Mouse (Mus musculus): ENCODE measurements around the gene Slco4a1. TPM values are rescaled to one million over a fixed set of nuclear protein-coding genes. Genes with fewer than 3 reads are reported as not detected.

Gene Slco4a1
- polyA plus RNA-seq, 1 experiment from 2014 or later: 0.74 TPM

- H3K4me1 ChIP-seq (ENCODE audit: control insufficient read depth, insufficient read depth, low read length): no peaks in the 10 kb centered on the region
- WGBS: 40% methylated on average over 2 of the region's 2 CpGs
- no peak overlapping the region for H3K9ac ChIP-seq (ENCODE audit: low read length)
- no peaks in the 10 kb centered on the region for H3K9me3 ChIP-seq (replicated peaks; ENCODE audit: control insufficient read depth, low read length)
- no peaks in the 10 kb centered on the region for H3K36me3 ChIP-seq (ENCODE audit: control insufficient read depth, insufficient read depth, low read length)
- no peak overlapping the region for H3K27ac ChIP-seq (ENCODE audit: low read depth, low read length)
- H3K4me3 ChIP-seq (ENCODE audit: low read depth, low read length): no peak overlapping the region
- DNase-seq (ENCODE audit: low spot score): peak; percentile 43
- H3K4me2 ChIP-seq (ENCODE audit: low read length): no peak overlapping the region
- no peaks in the 10 kb centered on the region for H3K27me3 ChIP-seq (replicated peaks; ENCODE audit: control insufficient read depth, insufficient read depth, low read length)
- no peak for ATAC-seq
Measured at GRCm38 (mm10) chr2:180428331-180428730, 27.7 kb upstream of the Slco4a1 start.

- DNase-seq (ENCODE audit: low spot score) (no peak), ATAC-seq (no peak)
- no peak overlapping the region for H3K4me3 ChIP-seq (ENCODE audit: low read depth, low read length)
- no peak overlapping the region for H3K4me2 ChIP-seq (ENCODE audit: low read length)
- no peaks in the 10 kb centered on the region for H3K9me3 ChIP-seq (replicated peaks; ENCODE audit: control insufficient read depth, low read length)
- H3K36me3 ChIP-seq (ENCODE audit: control insufficient read depth, insufficient read depth, low read length): no peaks in the 10 kb centered on the region
- no peaks in the 10 kb centered on the region for H3K4me1 ChIP-seq (ENCODE audit: control insufficient read depth, insufficient read depth, low read length)
- WGBS: 84% methylated on average over 11 of the region's 11 CpGs
- H3K27me3 ChIP-seq (replicated peaks; ENCODE audit: control insufficient read depth, insufficient read depth, low read length): no peaks in the 10 kb centered on the region
- H3K27ac ChIP-seq (ENCODE audit: low read depth, low read length): no peak overlapping the region
- H3K9ac ChIP-seq (ENCODE audit: low read length): no peak overlapping the region
Measured at GRCm38 (mm10) chr2:180430648-180431047, 25.4 kb upstream of the Slco4a1 start.

GRCm38 (mm10) chr2:180432042-180432668 lies 23.9 kb upstream of the Slco4a1 start:
- 22% methylated on average over 10 of the region's 10 CpGs for WGBS
- Histone ChIP-seq H3K36me3 (ENCODE audit: control insufficient read depth, insufficient read depth, low read length) (no peaks in the 10 kb centered on the region), H3K4me2 (ENCODE audit: low read length) (no peak overlapping the region), H3K9me3 (replicated peaks; ENCODE audit: control insufficient read depth, low read length) (no peaks in the 10 kb centered on the region), H3K27me3 (replicated peaks; ENCODE audit: control insufficient read depth, insufficient read depth, low read length) (no peaks in the 10 kb centered on the region), H3K4me3 (ENCODE audit: low read depth, low read length) (no peak overlapping the region), H3K4me1 (ENCODE audit: control insufficient read depth, insufficient read depth, low read length) (no peaks in the 10 kb centered on the region), H3K27ac (ENCODE audit: low read depth, low read length) (no peak overlapping the region), H3K9ac (ENCODE audit: low read length) (no peak overlapping the region)
- ATAC-seq (peak; percentile 49), DNase-seq (ENCODE audit: low spot score) (peak; percentile 88)

- Histone ChIP-seq H3K9ac (ENCODE audit: low read length) (no peak overlapping the region), H3K4me1 (ENCODE audit: control insufficient read depth, insufficient read depth, low read length) (no peaks in the 10 kb centered on the region), H3K4me3 (ENCODE audit: low read depth, low read length) (no peak overlapping the region), H3K36me3 (ENCODE audit: control insufficient read depth, insufficient read depth, low read length) (no peaks in the 10 kb centered on the region), H3K27me3 (replicated peaks; ENCODE audit: control insufficient read depth, insufficient read depth, low read length) (no peaks in the 10 kb centered on the region), H3K27ac (ENCODE audit: low read depth, low read length) (no peak overlapping the region), H3K9me3 (replicated peaks; ENCODE audit: control insufficient read depth, low read length) (no peaks in the 10 kb centered on the region), H3K4me2 (ENCODE audit: low read length) (no peak overlapping the region)
- WGBS: 74% methylated on average over 10 of the region's 10 CpGs
- no peak for ATAC-seq
- no peak for DNase-seq (ENCODE audit: low spot score)
Measured at GRCm38 (mm10) chr2:180432751-180433150, 23.3 kb upstream of the Slco4a1 start.

- no peaks in the 10 kb centered on the region for H3K27me3 ChIP-seq (replicated peaks; ENCODE audit: control insufficient read depth, insufficient read depth, low read length)
- no peaks in the 10 kb centered on the region for H3K4me1 ChIP-seq (ENCODE audit: control insufficient read depth, insufficient read depth, low read length)
- no peaks in the 10 kb centered on the region for H3K9me3 ChIP-seq (replicated peaks; ENCODE audit: control insufficient read depth, low read length)
- WGBS: 80% methylated on average over 7 of the region's 7 CpGs
- peak; percentile 14 for DNase-seq (ENCODE audit: low spot score)
- no peaks in the 10 kb centered on the region for H3K36me3 ChIP-seq (ENCODE audit: control insufficient read depth, insufficient read depth, low read length)
- no peak overlapping the region for H3K4me2 ChIP-seq (ENCODE audit: low read length)
- no peak overlapping the region for H3K27ac ChIP-seq (ENCODE audit: low read depth, low read length)
- H3K4me3 ChIP-seq (ENCODE audit: low read depth, low read length): no peak overlapping the region
- H3K9ac ChIP-seq (ENCODE audit: low read length): no peak overlapping the region
- 0 out of 2 replicates have a peak, but pooled peaks have one; percentile 37 for ATAC-seq
Measured at GRCm38 (mm10) chr2:180433350-180433749, 22.7 kb upstream of the Slco4a1 start.

GRCm38 (mm10) chr2:180435341-180435926 lies 20.6 kb upstream of the Slco4a1 start:
- ATAC-seq (no peak), DNase-seq (ENCODE audit: low spot score) (no peak)
- no peak overlapping the region for H3K27ac ChIP-seq (ENCODE audit: low read depth, low read length)
- H3K4me1 ChIP-seq (ENCODE audit: control insufficient read depth, insufficient read depth, low read length): no peaks in the 10 kb centered on the region
- H3K9ac ChIP-seq (ENCODE audit: low read length): no peak overlapping the region
- no peaks in the 10 kb centered on the region for H3K9me3 ChIP-seq (replicated peaks; ENCODE audit: control insufficient read depth, low read length)
- WGBS: 73% methylated on average over 4 of the region's 4 CpGs
- no peaks in the 10 kb centered on the region for H3K36me3 ChIP-seq (ENCODE audit: control insufficient read depth, insufficient read depth, low read length)
- H3K27me3 ChIP-seq (replicated peaks; ENCODE audit: control insufficient read depth, insufficient read depth, low read length): no peaks in the 10 kb centered on the region
- no peak overlapping the region for H3K4me3 ChIP-seq (ENCODE audit: low read depth, low read length)
- no peak overlapping the region for H3K4me2 ChIP-seq (ENCODE audit: low read length)

- DNase-seq (ENCODE audit: low spot score): no peak
- WGBS: 92% methylated on average over 5 of the region's 5 CpGs
- H3K27me3 ChIP-seq (replicated peaks; ENCODE audit: control insufficient read depth, insufficient read depth, low read length): no peaks in the 10 kb centered on the region
- no peak overlapping the region for H3K4me3 ChIP-seq (ENCODE audit: low read depth, low read length)
- no peaks in the 10 kb centered on the region for H3K36me3 ChIP-seq (ENCODE audit: control insufficient read depth, insufficient read depth, low read length)
- ATAC-seq: no peak
- H3K9ac ChIP-seq (ENCODE audit: low read length): no peak overlapping the region
- H3K9me3 ChIP-seq (replicated peaks; ENCODE audit: control insufficient read depth, low read length): no peaks in the 10 kb centered on the region
- no peak overlapping the region for H3K27ac ChIP-seq (ENCODE audit: low read depth, low read length)
- H3K4me2 ChIP-seq (ENCODE audit: low read length): no peak overlapping the region
- no peaks in the 10 kb centered on the region for H3K4me1 ChIP-seq (ENCODE audit: control insufficient read depth, insufficient read depth, low read length)
Measured at GRCm38 (mm10) chr2:180437149-180437864, 18.7 kb upstream of the Slco4a1 start.

GRCm38 (mm10) chr2:180439791-180440190 lies 16.3 kb upstream of the Slco4a1 start:
- Histone ChIP-seq H3K4me1 (ENCODE audit: control insufficient read depth, insufficient read depth, low read length) (no peaks in the 10 kb centered on the region), H3K4me3 (ENCODE audit: low read depth, low read length) (no peak overlapping the region), H3K36me3 (ENCODE audit: control insufficient read depth, insufficient read depth, low read length) (no peaks in the 10 kb centered on the region), H3K9ac (ENCODE audit: low read length) (no peak overlapping the region), H3K9me3 (replicated peaks; ENCODE audit: control insufficient read depth, low read length) (no peaks in the 10 kb centered on the region), H3K27me3 (replicated peaks; ENCODE audit: control insufficient read depth, insufficient read depth, low read length) (no peaks in the 10 kb centered on the region), H3K27ac (ENCODE audit: low read depth, low read length) (no peak overlapping the region), H3K4me2 (ENCODE audit: low read length) (no peak overlapping the region)
- ATAC-seq: no peak
- 87% methylated on average over 3 of the region's 3 CpGs for WGBS
- DNase-seq (ENCODE audit: low spot score): no peak
